11 mouse cellular contexts compared by ENCODE assay signal in genomic region chr16:33733864-33734263, GRCm38 (mm10). TPM values are rescaled to one million over a fixed set of nuclear protein-coding genes. Genes with fewer than 3 reads are reported as not detected.
DNase-seq lines count a peak whose midpoint lies in the region; ATAC-seq lines count a peak whose summit lies in the region.
"Had no signal": no experiment of that assay in that cellular context is flagged by ENCODE, and none has a peak within 500 bp of the region (broad histone marks: within the 10 kb centered on the region; RNA-seq: fewer than 3 reads in every experiment).

No protein-coding gene starts in this region.

- no peak overlapping the region for H3K4me2 ChIP-seq in neural tube, embryonic 13.5 days
- no peak overlapping the region for H3K4me2 ChIP-seq in forebrain, embryonic 16.5 days (ENCODE audit: low read length)
- H3K4me2 ChIP-seq in neural tube, embryonic 15.5 days = no peak overlapping the region
- H3K4me2 ChIP-seq: embryonic facial prominence, embryonic 15.5 days had no signal

- H3K9ac ChIP-seq in neural tube, embryonic 13.5 days = no peak overlapping the region
- no peak overlapping the region for H3K9ac ChIP-seq in forebrain, embryonic 16.5 days (replicated peaks; ENCODE audit: low read depth, low read length)
- H3K9ac ChIP-seq in neural tube, embryonic 15.5 days (replicated peaks) = no peak overlapping the region
- H3K9ac ChIP-seq: embryonic facial prominence, embryonic 15.5 days; liver, embryonic 14.5 days had no signal

- peaks cover 49% of the 10 kb centered on the region for H3K4me1 ChIP-seq in neural tube, embryonic 13.5 days (replicated peaks)
- peaks cover 66% of the 10 kb centered on the region for H3K4me1 ChIP-seq in forebrain, embryonic 16.5 days (replicated peaks; ENCODE audit: control insufficient read depth, insufficient read depth, low read length)
- peaks cover 26% of the 10 kb centered on the region for H3K4me1 ChIP-seq in neural tube, embryonic 15.5 days

- ATAC-seq in cerebellum, adult (ENCODE audit: insufficient number of reproducible peaks, low FRiP score, low TSS enrichment) = 0 out of 2 replicates have a peak, but pooled peaks have one; percentile 52
- no peak for ATAC-seq in neural tube, embryonic 13.5 days (ENCODE audit: low read depth)
- ATAC-seq in forebrain, embryonic 16.5 days = no peak
- no peak for ATAC-seq in neural tube, embryonic 15.5 days (ENCODE audit: low FRiP score)
- no peak for ATAC-seq in frontal cortex, adult (ENCODE audit: low TSS enrichment)
- no peak for ATAC-seq in CD4-positive, CD25-positive, alpha-beta regulatory T cell, adult 4 months

- DNase-seq in cerebellum, adult 8-10 months = no peak
- no peak for DNase-seq in neural tube, embryonic 10.5 days (ENCODE audit: extremely low spot score, low spot score)
- DNase-seq: kidney, postnatal 25 days had no signal

- H3K36me3 ChIP-seq in neural tube, embryonic 13.5 days = peaks cover 4% of the 10 kb centered on the region; the same call in 1 of the 2 replicates
- no peaks in the 10 kb centered on the region for H3K36me3 ChIP-seq in forebrain, embryonic 16.5 days (ENCODE audit: control insufficient read depth, insufficient read depth)
- H3K36me3 ChIP-seq in neural tube, embryonic 15.5 days = no peaks in the 10 kb centered on the region

- no peaks in the 10 kb centered on the region for H3K27me3 ChIP-seq in neural tube, embryonic 13.5 days
- H3K27me3 ChIP-seq in forebrain, embryonic 16.5 days (replicated peaks; ENCODE audit: control insufficient read depth, insufficient read depth, low read length) = no peaks in the 10 kb centered on the region
- no peaks in the 10 kb centered on the region for H3K27me3 ChIP-seq in neural tube, embryonic 15.5 days (replicated peaks)
- H3K27me3 ChIP-seq: embryonic facial prominence, embryonic 15.5 days had no signal

- WGBS in neural tube, embryonic 13.5 days = 84% methylated on average over 6 of the region's 6 CpGs
- 83% methylated on average over 6 of the region's 6 CpGs for WGBS in forebrain, embryonic 16.5 days
- WGBS in neural tube, embryonic 15.5 days = 89% methylated on average over 6 of the region's 6 CpGs

- peak overlapping the region; percentile 76; the same call in 1 of the 2 replicates for H3K27ac ChIP-seq in neural tube, embryonic 13.5 days (replicated peaks)
- peak overlapping the region; percentile 88 for H3K27ac ChIP-seq in forebrain, embryonic 16.5 days (ENCODE audit: low read length)
- 0 out of 2 replicates have a peak overlapping the region, but pooled peaks have one; percentile 2 for H3K27ac ChIP-seq in neural tube, embryonic 15.5 days (replicated peaks)
- H3K27ac ChIP-seq: liver, embryonic 14.5 days had no signal

- no peaks in the 10 kb centered on the region for H3K9me3 ChIP-seq in neural tube, embryonic 13.5 days
- no peaks in the 10 kb centered on the region for H3K9me3 ChIP-seq in forebrain, embryonic 16.5 days (ENCODE audit: control insufficient read depth, low read length)
- H3K9me3 ChIP-seq in neural tube, embryonic 15.5 days (replicated peaks) = no peaks in the 10 kb centered on the region
- H3K9me3 ChIP-seq: embryonic facial prominence, embryonic 15.5 days had no signal

- no peak overlapping the region for H3K4me3 ChIP-seq in neural tube, embryonic 13.5 days
- H3K4me3 ChIP-seq in forebrain, embryonic 16.5 days (replicated peaks; ENCODE audit: low read length) = no peak overlapping the region
- no peak overlapping the region for H3K4me3 ChIP-seq in neural tube, embryonic 15.5 days (replicated peaks)
- H3K4me3 ChIP-seq: embryonic facial prominence, embryonic 15.5 days had no signal

RNA-seq across cellular contexts. Expression of gene Heg1, which starts 49.7 kb away (rescaled TPM):
- polyA plus RNA-seq in neural tube, embryonic 13.5 days (2015; fragmentation: Nextera tagmentation; extraction: Ambion mirVana) = 9.6 and 12.6 TPM in 2 replicates
- 18.6 and 19.7 TPM in 2 replicates for polyA plus RNA-seq in forebrain, embryonic 16.5 days (2015; fragmentation: Nextera tagmentation; extraction: Ambion mirVana)
- polyA plus RNA-seq in neural tube, embryonic 15.5 days (2015; fragmentation: Nextera tagmentation; extraction: Ambion mirVana) = 7.8 and 10.9 TPM in 2 replicates
- 10 to 100 TPM; 21.1 to 31.1 TPM for polyA plus RNA-seq in CD4-positive, CD25-positive, alpha-beta regulatory T cell, adult 4 months (2017; shearing (Covaris generic))

RNA-seq across cellular contexts. Expression of gene Muc13, which starts 60.0 kb away (rescaled TPM):
- polyA plus RNA-seq in neural tube, embryonic 13.5 days (2015; fragmentation: Nextera tagmentation; extraction: Ambion mirVana) = 0.22 TPM in 1 of 2 replicates, not detected in the other
- polyA plus RNA-seq in forebrain, embryonic 16.5 days (2015; fragmentation: Nextera tagmentation; extraction: Ambion mirVana) = 0.11 TPM in 1 of 2 replicates, not detected in the other
- polyA plus RNA-seq in neural tube, embryonic 15.5 days (2015; fragmentation: Nextera tagmentation; extraction: Ambion mirVana) = 7.2 TPM in 1 of 2 replicates, not detected in the other
- polyA plus RNA-seq in CD4-positive, CD25-positive, alpha-beta regulatory T cell, adult 4 months (2017; shearing (Covaris generic)) = under 1 TPM in 1 of 2 experiments, not detected in 1; 0.33 TPM

Comparison
In these comparisons a context has a peak if more than half of its experiments do, and no peak if none do; other contexts are left out.
1. H3K27ac ChIP-seq: peak in every context shown above with its lines; median percentile 88 in forebrain, embryonic 16.5 days; 76 in neural tube, embryonic 13.5 days; 2 in neural tube, embryonic 15.5 days.